Mouse (Mus musculus) lung, postnatal 14 days (tissue): ENCODE results near the gene BC107364.
"Not testable (repeated sequence)": the region's sequence is repeated elsewhere in the genome, so short reads cannot be mapped to it uniquely, and the experiment has no call there.

Experiments
- DNase-seq: peaks from one replicate; pipeline ENCODE4 v3.0.0; 2021

The BC107364 gene

DNA sequence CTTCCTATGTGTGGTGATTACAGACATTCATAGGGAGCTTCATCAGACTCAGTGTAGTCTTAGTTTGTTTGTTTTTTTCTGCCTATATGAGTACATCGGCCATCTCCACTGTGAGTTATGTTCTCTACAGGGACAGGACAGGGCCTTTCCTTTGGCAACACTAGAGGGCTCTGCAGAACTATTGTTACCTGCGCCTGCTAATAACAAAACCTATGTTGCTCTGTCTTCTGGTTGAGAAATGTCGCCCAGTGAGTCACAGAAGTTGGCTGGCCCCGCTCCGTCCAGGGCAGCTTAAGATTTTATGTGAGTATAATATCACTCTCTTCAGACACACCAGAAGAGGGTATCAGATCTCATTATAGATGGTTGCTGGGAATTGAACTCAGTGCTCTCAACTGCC lies 41.1 kb downstream of the BC107364 start:
- DNase-seq, result no peak

DNA sequence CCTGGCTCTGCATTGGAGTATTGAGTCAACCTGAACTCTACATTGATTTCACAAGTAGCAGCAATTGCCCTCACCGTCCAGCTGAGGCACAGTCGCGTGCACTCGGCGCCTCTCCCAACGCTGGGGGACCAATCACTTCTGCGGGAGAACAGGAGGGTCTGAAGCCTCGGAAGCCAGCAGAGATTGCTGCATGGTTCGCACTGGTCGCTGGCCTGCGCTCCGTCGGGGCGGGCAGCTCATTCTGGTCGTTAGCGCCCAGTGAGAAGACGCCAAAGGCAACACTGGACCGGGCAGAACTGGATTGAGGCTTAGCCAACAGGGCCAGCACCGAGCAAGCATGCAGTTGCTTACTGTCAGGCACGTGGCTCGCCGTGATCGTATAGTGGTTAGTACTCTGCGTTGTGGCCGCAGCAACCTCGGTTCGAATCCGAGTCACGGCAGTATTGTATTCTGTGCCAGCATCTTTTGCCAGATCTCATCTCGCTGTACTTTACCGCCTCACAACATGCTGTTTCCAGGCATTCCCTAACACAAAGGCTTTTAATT lies 42.3 kb downstream of the BC107364 start:
- DNase-seq, result no peak

DNA sequence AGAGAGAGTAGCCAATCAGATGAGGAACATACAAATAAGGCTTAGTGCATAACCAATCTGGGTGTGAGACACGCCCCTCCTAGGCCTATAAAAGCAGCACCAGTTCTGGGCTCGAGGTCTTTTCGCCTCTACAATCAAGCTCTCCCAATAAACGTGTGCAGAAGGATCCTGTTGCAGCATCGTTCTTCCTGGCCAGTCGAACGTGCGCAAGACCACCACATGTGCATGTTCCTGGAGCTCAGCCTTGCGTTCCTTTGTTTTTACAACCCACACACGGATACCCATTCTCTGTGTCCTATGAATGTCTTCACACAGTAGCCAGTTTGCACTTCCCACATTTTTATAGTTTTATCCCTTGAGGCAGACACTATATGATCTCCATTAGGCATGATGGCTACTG lies 44.0 kb downstream of the BC107364 start:
- DNase-seq, result not testable (repeated sequence)

GRCm38 (mm10) chr3:96405541-96406503 lies 46.3 kb downstream of the BC107364 start:
- no peak for DNase-seq

GRCm38 (mm10) chr3:96405004-96405403 lies 47.1 kb downstream of the BC107364 start:
- no peak for DNase-seq

DNA sequence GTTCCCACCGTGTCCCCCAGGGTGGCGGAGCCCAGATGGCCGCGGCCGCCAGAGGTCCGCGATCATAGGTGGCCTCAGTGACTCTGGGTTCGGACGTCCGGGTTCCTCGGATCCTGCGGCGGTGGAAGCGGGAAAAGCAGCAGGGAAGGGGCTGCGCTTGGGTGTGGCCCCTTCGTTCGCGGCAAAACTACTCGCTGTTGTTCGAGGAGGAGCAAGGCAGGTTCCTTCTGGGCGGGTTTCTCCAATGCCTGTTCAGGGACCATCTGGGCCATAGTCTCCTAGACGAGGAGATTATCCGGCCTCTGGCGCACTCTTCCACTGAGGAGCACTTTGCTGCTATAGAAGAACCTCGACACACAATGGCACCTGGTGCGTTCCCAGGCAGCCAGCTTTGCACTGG lies 47.7 kb downstream of the BC107364 start:
- DNase-seq, result no peak

DNA sequence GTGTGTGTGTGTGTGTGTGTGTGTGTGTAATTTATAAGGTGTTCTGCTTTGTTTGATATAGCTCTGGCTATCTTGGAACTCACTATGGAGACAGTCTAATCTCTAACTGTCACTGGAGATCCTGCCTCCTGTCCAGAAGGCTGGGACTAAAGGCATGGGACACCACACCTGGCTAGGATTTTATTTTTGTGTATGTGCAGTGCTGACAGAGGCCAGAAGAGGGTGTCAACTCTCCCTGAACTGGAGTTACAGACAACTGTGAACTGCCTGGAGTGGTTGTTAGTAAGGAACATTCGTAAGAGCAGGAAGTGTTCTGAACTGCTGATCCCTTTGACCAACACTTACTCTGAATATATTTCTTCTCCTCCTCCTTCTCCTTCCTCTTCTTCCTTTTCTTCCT lies 49.1 kb downstream of the BC107364 start:
- DNase-seq, result no peak

DNA sequence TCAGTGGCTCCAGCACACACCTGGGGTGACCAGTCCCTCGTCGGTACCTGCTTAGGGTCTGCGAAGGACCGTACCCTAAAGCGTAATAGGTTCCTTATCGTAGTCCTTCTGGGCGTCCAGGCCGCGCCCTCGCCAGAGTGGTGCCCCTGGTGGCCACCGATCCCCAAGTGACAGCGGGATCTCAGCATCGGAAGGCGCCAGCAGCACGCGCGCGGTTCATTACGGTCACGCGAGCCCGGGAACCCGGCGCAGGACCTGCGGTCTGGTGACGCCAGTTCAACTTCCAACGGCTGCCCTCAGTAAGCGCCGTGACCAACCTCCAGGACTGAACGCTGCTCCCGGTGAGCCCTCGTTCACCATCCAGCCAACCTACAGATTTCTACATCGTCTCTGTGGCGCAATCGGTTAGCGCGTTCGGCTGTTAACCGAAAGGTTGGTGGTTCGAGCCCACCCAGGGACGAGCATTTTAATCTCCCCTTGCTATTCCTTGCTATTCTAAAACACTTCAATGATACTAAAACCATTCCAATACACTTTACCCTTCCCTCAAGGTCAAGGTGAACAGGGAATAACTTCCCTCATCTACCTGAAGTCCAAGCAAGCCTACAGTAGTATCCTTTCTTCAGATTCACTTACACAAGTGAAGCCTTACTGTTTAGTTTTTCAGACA lies 50.1 kb downstream of the BC107364 start:
- DNase-seq, result no peak

DNA sequence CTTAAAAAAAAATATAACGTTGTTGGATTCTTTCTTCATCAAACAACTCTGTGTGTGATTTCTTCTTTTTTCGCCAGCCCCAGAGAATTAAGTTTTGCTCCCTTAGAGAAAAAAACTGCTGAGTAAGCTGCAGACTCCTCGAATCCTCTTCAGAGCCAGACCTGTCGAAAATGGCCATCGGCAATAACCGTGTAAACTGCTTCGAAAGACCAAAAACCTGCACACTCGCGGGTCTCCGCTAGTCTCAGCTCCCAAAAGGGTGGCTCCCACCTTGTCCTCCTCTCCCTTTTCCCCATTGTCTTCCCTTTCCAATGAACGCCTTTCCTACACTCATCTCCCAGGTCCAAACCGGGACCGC lies 50.7 kb downstream of the BC107364 start:
- DNase-seq, result no peak

DNA sequence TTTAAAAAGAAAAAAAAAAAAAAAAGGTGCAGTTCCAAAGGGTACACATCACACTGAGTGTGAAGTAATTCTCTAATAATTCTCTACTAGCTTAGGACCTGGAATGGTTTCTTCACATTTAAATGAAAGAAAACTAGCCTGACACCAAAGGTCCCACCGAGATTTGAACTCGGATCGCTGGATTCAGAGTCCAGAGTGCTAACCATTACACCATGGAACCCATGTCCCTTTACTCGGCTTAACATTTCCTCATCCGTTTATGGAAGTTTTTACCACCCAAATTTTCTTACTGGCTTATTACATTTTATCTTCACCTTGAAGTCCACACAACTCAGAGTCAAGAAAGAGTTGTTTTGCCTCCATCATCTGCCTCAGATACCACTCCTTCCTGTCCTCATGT lies 53.2 kb downstream of the BC107364 start:
- no peak for DNase-seq

DNA sequence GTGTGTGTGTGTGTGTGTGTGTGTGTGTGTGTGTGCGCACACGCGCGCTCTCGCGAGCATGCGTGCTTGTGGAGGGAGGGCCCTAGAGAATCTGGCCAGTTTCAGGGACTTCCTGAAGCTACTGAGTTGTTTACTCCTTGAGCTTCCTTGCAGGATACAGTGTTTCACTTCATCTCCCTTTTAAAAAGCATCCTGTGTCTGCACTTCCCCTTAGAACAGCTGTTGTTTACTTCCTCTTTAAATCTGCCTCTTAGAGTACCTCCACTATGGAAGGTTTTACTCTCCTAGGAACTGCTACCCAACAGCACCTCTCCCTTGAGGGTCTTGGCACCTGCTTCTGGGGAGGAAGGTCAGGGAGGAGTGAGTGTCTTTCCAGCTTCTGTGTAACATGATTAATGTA lies 55.2 kb downstream of the BC107364 start:
- no peak for DNase-seq

DNA sequence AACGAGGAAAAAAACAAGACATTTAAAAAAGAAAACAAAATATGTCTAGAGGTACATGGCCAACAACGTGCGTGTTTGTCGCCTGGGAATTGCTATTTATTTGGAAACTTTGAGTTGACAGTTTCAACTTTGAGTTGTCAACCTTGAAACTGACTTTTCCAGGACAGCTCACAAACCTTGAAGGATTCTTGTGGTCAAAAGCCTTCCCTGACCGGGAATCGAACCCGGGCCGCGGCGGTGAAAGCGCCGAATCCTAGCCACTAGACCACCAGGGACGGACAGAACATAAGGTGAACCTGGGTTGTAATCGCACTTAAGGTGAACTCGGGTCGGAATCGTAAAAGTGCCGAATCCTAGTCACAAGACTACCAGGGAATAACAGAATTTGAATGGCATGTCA lies 64.9 kb downstream of the BC107364 start:
- DNase-seq, result not testable (repeated sequence)
